Mouse (Mus musculus) thymus, adult 2 months (tissue): ENCODE results near the gene Rnf34.

Experiments used
- CTCF ChIP-seq: fragments of 200-500 bp; IDR thresholded peaks from 2 replicates; pipeline ENCODE4 v1.5.1; 2012; ENCODE audit warnings: mild to moderate bottlenecking, control low read depth, low read length, moderate library complexity, borderline replicate concordance; ENCODE audit not compliant: control insufficient read depth, poor library complexity, insufficient read depth; ENCODE audit errors: extremely low read depth
- POLR2A ChIP-seq: fragments of 200-500 bp; IDR thresholded peaks from 2 replicates; pipeline ENCODE4 v1.6.1; 2012; ENCODE audit warnings: mild to moderate bottlenecking, low read length, control low read depth, moderate library complexity; ENCODE audit not compliant: control insufficient read depth, poor library complexity, insufficient read depth; ENCODE audit errors: extremely low read depth

- TF ChIP-seq CTCF, result no peak
- TF ChIP-seq POLR2A, result no peak
These were observed 63.0 kb downstream of the Rnf34 start for GRCm38 (mm10) chr5:122912863-122913262.
